Mouse (Mus musculus) cortical plate, adult 2 months (tissue): Measurements from ENCODE around the gene Miip.

Experiments used
- CTCF ChIP-seq: fragments of 200-500 bp; IDR thresholded peaks from 2 replicates; pipeline ENCODE4 v1.5.1; 2011; ENCODE audit warnings: mild to moderate bottlenecking, control low read depth, low read length; ENCODE audit not compliant: insufficient read depth; ENCODE audit errors: extremely low read depth
- POLR2A ChIP-seq: fragments of 200-500 bp; IDR thresholded peaks from 2 replicates; pipeline ENCODE4 v1.6.1; 2011; ENCODE audit warnings: mild to moderate bottlenecking, low read length, control low read depth; ENCODE audit not compliant: insufficient read depth; ENCODE audit errors: extremely low read depth

DNA sequence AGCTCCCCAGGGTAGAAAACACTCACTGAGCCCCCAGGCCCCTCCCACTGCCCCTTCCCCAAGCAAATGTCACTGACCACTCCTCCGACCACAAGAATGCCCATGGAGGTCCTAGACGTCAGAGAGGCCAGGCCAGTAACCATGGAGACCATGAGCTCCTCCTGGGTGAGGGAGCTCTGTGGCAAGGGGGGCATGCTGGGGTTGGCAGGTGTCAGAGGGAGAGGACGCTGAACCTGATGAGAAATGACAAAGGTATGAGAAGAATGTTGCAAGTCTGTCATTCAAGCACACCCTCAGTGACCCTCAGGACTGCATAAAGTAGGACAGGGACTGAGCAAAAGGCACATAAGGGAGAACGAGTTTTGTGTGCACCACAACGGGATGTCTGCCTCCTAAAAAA is 11.2 kb upstream of the Miip start:
- TF ChIP-seq CTCF (no peak), POLR2A (no peak)
